Mouse (Mus musculus): ENCODE results near the gene Smoc1.

DNA sequence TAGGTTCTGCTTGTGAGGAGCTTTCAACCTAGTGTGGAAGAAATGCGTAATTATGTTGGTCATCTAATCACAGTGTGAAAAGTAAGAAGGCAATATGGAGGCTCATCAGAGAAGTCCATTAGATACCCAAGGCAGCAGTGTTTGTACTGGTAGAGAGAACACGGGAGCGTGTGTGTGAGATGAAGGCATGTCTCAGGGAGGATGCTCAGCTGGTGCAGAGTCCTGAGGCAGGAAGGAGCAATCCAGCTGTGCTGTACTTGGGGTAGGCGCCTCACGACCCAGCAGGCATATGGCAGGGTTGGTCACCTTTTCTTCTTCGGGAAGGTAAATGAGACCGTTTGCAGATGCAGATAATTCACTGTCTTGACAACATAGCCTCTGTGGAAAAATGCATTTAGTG, 70.7 kb downstream of the Smoc1 start:
- TF ChIP-seq CTCF (IDR thresholded peaks at IDR 0.05; ENCODE audit: borderline replicate concordance, control insufficient read depth, extremely low read depth, insufficient read depth, low read length, poor library complexity) (no peak), POLR2A (IDR thresholded peaks at IDR 0.05; ENCODE audit: control insufficient read depth, extremely low read depth, insufficient read depth, low read length, poor library complexity) (no peak)

All from thymus, adult 2 months (tissue).